Mouse (Mus musculus): ENCODE data around the gene Susd6.

Susd6 gene

DNA sequence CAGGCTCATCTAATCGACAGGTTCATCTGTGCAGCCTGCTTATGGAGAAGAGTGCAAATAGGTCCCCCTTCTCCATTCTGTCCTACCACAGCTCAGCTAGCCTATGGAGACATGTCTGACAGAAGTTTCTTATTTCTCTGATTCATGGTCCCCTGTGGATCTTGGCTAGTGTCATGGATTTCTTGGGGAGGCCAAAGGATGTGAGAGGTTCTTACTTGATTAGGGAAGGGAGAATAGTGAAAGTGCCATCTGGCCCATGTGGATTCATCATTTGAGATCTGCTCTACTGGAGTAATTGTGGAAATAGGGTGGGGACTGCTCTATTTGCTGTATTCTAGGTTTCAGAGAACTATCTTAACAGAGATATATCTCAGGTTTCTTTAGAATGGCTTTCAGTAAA, 51.3 kb downstream of the Susd6 start:
- no peak for DNase-seq

DNA sequence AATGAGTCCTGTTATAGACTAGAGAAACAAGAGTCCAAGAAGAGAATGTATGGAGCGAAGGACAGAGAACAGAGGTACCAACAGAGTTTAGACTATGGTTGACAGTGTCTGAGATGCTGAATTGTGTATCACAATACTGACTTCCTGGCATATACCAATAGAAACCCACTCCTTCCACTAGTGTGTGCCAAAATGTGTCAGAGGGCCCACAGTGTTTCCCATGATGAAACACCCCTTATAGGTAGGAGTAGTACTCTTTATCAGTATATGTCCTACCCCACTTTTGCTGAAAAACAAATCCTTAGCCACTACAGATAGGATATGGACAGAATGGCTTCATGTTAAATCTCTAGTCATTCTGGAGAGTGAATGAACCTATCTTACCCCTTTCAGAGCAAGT, 52.3 kb downstream of the Susd6 start:
- no peak for DNase-seq

DNA sequence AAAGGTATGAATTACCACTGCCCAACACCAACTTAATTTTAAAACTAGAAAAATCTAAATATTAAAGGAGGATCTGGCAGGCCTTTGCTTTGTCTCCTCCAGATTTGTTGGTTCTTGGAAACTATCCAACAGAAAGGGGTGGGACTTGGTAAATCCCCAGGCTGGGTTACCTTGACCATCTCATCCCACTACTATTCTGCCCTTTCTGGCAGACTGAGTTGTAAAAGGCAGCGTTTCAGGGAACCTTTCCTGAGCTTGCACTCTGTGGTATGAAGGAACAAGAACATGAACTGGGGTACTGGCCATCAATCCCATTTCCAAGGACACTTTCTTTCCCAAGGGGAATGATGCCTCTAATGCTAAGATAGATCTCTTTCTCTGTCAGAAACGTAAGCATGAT, 52.9 kb downstream of the Susd6 start:
- DNase-seq: no peak

DNA sequence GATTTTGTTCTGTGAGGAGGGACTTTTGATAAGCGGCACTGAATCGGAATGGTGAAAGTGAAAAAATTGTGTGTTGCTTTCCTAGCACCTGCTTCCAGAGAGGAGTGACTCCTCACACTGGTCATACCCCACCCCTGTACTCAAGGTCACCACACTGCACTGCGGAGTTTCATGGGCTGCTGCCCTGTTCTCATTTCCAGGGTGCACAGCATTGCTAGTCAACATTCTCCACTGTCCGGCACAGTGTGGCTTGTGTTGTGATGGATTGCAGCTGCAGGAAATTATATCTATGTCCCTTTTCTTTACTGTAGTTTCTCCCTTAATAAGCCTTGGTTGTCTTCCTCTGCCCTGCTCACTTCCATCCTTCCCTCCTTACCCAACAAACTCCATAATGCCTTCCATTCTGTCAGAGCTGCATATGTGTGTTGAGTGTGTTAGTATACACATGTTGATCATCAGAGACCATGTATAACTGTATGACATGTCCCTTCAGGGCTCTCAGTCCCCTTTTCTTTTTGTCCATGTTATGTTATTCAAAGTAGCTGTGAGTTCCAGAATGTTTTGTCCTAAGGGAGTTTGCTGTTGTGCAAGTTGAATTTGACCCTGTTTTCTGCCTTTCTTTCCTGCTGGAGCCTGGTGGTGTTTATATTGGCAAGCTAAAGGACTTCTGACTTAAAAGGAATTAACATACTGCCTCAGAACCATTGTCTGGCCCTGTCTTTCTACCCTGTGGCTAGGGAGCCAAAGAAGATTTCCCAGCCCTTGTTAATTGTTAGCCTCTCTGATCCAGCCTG, 53.5 kb downstream of the Susd6 start:
- peak; percentile 72 for DNase-seq

DNA sequence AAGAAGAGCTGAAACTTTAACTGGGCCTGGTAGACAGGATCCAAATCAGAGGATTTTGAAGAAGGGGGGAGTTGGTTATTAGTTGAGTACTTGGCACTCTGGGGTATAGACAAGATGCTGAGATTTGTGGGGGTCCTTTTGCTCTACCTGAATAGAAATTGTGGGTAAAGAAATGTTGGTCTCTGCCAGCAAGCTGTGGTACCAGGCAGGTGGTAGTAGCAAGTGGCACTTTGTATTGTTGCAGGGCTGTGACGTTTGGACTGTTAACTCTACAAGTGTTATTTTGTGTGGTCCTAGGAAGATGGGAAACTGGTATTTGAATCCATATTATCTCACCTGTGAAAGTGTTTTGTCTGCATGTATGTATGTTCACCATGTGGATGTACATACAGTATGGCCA, 55.6 kb downstream of the Susd6 start:
- no peak for DNase-seq

DNA sequence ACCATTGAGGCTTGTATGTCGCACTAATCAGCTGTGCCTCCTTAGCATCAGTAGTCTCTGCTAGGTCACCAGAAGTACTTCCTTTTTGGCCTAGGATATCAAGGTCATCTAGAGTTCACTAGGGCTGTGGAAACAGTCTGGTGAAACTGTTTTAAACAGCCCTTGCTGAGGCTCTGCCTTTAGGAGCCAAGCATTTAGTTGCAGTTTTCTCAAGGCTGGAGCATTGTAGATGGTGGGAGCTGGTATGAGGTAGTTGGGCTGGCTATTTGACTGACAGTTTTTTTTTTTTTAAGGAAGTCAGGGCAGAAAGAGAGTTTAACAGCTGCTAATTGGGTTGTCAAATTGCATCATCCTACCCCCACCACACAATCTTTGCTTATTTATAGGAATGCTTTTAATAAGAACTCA, 56.6 kb downstream of the Susd6 start:
- peak; percentile 71 for DNase-seq

DNA sequence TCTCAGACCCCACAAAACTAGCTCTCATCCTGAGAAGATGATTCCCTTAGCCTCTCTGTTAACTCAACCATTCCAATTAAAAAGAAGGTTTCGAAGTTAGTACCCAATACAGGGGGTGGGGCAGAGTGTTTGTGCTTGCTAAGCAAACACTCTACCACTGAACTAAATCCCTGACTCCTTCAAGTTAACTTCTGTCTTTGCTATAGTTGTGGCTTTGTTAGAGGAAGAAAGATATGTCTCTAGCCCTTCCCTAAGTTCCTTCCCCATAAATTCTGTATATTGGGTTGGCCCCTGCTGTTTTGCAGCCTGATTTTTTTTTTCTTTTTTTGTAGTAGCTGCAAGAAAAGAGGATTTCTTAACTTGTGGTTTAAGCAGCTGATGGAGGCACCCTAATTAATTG, 61.7 kb downstream of the Susd6 start:
- peak; percentile 37 for DNase-seq

DNA sequence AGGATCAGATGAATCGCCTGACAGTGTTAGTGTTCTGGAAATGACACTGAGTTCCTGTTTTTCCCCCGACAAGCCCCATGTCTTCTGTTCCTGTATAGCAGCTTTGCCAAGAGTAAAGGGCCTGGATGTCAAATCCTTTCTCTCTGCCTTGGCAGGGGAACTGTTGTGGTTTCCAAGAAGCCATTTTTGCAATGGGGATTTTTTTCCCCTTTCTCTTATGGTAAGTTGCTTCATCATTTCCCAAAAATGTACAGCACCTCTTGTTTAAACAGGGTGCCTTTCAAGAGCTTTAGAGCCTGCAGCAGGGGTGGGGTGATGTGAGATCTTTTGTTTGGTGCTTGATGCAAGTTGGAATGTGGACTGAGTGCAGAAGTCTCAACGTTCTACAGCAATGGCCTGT, 63.4 kb downstream of the Susd6 start:
- DNase-seq: peak; percentile 76

DNA sequence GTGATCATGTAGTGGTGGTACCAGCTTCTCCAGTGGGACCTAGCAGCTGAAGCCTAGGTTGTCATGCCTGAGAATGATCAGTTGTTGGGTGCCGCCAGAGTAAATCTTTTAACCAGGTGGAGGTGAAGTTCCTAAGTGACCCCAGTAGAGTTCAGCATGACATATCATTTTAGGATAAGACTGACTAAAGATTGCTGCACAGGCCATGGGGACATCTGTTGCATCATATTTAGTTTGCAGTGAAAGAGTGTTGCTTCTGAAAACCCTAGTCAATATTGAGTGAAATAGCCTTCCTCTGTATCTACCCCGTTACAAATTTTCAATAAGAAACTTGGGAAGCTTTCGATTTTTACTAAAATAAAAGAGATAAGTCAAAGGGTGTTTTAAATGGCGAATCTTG, 64.4 kb downstream of the Susd6 start:
- DNase-seq: no peak

DNA sequence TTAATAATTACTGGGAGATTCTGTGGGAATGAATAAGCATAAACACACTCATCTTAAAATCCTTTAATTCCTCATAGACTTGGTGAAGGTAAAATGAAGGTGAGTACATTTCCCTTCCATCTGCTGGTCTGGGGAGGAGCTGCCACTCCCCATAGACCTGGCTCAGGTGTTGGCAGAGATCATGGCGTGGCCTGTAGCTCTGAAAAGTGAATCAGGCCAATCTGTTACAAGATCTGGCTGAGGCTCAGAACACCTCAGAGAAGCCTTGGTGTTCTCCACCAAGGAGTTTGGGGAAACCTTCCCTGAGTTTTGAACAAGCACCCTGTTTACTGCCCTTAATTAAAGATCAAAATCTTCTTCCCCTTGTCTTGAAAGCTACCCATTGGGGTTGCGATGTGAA, 64.8 kb downstream of the Susd6 start:
- no peak for DNase-seq

DNA sequence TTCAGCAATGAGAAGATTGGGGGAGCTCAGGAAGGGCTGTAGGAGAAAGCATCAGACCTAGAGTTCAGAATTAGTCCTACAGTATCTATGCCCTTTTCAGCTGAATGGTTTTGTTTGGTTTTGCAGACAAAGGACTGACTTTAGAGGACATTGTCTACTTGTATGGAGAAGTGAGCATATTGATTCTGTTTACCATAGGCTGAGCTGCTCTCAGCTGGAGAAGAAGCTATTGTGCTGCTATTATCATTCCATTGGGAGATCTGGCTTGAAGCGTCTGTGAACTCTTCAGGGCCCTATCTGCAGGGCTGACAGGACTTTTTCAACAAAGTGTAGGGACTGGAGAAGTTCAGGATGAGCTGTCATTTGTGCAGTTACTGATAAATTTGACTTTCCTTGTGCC, 65.3 kb downstream of the Susd6 start:
- DNase-seq: no peak

DNA sequence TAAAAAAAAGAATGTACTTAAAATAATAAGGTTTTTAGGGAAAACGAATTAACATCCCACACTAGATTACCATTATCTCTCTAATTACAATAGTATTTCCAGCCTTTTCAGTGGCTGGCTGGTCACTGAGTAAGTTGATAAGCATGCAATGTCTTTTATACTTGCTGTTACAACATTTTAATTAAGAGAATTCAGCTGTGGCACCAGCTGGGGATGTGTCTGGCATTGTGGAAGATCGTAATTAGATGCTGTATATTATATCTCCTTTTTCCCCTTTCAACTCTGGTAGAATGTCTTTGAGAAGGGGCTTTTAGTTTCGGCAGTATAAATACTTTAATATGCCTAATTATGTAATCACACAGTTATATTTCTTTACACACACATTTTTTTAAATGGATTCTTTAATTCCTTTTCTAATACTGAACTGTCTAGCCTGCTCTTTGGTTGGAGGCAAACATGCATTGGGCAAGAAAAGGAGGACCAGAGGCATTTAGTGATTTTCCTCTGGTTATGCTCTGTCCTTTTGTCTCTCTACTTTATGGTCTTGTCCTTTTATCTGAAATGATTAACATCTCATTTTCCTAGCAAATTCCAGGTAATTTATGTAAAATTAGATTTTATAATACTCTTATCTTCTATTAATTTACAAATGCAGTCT, 67.5 kb downstream of the Susd6 start:
- DNase-seq: no peak

DNA sequence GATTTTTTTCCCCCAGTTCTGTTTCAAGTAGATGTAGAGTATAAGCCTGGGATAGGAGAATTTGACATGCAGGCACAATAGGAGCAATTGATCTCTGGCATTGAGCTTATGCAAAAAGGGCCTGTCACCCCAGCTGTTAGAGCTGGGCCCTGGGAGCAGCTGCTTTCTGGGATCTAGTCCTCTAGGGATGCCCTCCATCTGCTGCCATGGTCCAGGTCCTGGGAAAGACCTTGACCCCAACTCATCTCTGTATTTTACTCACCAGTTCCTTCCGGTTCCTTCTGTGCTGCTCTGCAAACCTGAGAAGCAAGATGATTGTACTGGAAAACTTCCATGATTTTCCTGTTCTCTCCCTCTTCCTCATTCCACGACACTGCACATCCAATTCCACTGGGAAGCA, 68.0 kb downstream of the Susd6 start:
- no peak for DNase-seq

DNA sequence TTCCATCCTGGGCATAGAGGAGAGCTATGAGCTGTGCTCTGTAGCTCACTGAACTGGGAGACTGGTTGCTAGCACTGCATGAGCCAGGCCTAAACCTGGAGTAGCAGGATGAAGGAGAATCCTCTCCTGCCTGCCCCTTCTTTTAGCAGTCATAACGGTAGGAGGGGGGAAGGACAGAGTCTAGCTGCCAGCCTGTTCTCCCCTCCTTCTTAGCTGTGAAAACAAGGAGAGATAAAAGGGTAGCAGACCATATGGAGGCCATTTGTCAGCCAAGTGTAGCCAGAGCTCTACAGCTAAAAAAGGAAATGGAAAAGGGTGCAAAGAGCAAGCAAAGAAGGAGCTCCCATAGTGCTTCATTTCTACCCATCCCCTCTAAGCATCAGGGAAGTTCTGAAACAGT, 71.6 kb downstream of the Susd6 start:
- DNase-seq: no peak

DNA sequence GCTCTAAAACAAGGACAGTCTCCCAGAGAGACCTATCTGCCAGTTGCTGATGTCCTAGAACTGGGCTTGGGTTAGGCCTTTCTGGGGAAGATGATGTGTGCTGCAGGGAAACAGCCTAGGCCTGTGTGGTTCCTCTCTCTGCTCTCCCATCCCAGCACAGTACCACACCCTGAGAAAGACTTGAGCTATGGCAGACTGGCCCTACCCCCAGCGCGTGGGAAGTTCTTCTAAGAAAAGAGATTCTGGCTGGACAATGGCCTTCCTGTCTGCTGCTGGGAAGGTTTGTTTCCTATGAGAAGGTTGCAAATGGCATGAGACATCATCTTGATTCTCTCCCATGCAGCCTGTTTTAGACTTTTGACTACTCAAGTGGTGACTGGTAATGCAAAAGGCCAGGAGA, 73.1 kb downstream of the Susd6 start:
- DNase-seq: peak; percentile 80

DNA sequence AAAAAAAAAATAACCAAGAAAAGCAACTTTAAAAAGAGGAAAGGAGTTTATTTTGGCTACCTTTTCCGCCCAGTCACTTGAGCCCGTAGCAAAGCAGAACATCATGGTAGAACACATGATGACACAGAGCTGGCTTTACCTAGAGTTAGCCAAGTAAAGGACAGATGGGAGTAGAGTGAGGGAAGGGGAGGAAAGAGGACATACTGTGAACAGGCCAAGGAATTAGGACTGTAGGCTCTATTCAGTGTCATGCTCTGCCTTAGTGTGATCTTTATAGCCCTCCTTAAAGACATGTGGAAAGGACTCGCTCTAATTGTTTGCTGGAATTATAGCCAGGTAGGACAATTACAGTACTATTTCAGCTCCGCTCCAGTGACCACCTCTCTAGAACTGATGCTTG, 74.9 kb downstream of the Susd6 start:
- no peak for DNase-seq

DNA sequence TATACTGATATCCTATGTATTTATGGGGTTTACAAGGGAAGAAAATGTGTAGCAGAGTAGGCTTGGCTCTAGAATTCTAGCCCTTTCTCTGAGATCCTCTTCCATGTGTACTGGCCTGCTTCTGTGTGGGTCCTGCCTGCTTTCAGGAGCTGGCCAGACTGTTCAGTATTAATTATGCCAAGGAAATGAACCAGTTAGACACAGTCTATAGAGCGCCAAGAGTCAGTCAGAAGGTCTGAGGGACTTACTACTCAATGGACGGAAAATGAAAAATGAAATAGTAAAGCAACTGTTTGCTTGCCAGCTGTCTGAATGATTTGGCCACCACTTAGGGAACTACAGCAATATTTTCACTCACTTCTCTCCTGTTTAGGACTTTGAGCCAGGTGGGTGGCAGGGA, 75.7 kb downstream of the Susd6 start:
- no peak for DNase-seq

DNA sequence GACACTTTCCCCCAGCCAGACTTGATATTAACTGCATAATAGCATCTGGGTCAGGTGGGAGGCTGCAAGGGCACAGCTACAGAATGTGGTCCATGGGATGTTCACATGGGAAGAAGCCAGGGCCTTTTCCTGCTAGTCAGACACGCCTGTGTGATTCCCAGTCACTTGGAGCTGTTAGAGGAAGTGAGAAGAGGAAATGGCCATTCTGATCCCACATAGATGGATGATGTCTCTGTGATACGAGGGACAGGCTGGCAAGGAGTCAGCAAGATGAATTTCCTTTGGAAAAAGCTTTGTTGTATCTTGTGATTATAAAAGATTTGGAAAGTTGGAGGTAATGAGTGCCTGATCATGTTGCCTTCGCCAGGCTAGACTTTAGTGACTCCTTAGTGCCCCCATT, 76.8 kb downstream of the Susd6 start:
- peak; percentile 84 for DNase-seq

DNA sequence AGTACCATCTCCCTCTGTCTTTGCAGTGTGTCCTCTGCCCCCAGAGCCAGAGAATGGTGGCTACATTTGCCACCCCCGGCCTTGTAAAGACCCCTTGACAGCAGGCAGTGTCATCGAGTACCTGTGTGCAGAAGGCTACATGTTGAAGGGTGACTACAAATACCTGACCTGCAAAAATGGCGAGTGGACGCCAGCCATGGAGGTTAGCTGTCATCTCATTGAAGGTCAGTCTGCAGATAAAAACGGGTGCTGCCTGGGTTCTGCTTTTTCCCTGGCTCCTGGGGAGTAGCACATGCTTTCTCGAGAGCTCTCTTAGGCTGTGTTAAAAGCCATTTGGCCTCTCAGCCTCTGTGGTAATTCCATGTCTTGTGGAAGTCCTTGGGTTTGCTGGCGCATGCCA, 78.1 kb downstream of the Susd6 start:
- no peak for DNase-seq

DNA sequence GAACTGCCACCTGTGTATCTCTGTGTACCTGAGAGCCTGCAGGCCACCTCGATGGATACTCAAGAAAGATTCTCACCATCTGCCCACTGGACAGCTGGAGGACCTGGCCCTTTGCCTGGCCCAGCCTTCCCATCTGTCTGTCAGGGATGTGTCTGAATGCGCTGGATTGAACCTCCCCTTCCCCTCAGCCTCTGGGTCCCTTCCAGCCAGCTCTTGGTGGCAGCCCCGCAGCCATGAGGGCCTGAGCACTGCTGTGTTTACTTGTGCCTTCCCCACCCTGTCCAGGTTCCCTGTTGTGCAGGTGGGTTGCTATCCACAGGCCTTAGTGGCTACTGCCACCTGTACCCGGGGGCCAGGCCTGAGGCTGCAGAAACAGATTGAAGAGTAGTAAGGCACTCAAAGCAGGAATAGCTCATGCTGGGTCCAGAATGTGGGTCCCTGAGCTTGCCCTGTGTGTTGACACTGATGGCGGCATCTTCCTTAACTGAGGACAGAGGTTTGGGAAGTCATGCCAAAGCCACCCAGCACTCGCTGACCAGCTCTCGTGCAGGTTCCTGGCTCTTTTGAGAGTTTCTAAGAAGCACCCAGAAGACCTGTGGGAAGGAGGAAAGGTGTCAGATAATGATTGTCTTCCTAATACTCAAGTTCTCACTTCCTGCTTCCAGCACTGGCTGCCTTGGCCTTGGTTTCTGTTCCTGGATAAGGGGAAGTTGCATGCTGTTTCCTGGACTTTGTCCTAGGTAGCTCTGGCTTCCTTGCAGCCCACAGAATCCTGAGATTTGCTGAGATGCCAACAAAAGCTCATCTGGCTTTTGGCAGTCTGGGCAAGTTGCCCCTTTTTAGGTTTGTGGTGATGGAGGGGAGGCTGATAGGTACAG, 87.1 kb downstream of the Susd6 start:
- no peak for DNase-seq

DNA sequence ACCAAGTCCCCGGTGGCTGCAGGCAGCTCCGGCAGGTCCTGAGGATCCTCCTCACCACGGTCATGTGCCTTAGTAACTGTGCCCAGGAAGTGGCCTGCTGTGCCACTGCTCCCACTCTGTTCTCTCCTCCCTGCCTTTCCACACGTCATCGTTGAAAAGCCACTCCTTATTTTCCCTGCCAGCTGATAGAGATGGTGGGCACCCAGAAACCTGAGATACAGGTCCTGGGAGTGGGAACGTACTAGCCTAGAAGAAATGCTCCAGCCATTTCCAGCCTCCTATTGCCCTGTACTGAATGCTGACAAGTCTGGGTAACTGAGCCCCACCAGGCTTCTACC, 87.8 kb downstream of the Susd6 start:
- DNase-seq: no peak

DNA sequence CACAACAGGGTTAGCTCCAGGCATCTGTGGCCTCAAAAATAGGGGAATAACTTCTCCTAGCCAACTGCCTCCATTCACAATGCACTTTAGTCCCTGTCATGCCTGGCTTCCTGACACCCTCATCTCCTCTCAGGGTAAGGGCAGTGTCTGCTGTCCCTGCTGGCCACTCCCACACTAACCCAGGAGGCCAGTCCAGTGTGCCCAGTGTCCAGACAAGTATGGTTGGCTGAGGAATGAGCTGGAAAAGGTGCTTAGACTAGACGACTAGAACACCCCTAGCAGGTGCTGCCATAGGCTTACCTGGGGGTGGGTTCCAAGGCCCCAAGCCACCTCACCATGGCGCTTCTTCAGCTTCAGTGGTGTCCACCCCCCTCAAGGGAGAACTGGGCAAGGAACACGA, 88.3 kb downstream of the Susd6 start:
- DNase-seq: no peak

DNA sequence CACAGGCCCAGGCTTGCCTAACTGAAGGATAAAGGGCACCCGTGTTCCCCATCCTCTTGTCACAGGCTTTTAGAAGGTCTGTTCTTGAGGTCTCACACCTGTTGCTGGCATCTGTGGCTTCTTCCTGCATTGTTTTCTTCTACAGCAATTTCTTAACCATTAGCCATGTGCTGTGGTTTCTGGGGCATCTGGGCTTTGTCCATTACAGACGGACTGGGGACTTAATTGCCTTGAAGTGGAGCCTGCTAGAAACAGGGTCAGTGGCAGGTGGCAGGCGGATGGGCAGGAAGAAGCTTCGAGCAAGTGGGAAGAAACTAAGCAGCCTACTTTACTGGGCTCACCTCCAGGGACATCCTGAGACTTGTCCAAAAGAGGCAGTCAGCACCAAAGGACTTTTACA, 89.0 kb downstream of the Susd6 start:
- no peak for DNase-seq

DNA sequence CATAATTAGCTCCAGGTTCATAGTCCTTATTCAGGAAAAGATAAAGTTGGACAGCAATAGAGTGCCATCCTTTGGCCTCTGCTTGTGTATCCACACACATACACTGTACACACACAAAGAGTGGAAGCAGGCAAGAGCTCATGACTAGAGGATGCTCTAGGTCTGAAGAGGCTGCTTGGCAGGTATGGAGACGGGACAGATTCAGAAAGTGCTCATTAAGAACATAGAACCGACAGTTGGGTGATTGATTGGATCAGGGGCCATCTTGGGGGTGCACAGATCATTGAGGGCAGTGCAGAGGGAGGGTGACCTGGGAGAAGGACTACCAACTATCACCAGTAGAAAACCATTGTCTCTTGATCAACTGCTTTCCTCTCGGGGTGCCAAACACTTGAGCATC, 90.8 kb downstream of the Susd6 start:
- DNase-seq: no peak
